Mouse (Mus musculus) A20 (cell line): ENCODE data around the gene Nsun4.

Experiments used
- DNase-seq: peaks from one replicate; pipeline ENCODE4 v3.0.0-alpha.2; 2011; ENCODE audit warnings: low read depth, low spot score

Gene Nsun4

DNA sequence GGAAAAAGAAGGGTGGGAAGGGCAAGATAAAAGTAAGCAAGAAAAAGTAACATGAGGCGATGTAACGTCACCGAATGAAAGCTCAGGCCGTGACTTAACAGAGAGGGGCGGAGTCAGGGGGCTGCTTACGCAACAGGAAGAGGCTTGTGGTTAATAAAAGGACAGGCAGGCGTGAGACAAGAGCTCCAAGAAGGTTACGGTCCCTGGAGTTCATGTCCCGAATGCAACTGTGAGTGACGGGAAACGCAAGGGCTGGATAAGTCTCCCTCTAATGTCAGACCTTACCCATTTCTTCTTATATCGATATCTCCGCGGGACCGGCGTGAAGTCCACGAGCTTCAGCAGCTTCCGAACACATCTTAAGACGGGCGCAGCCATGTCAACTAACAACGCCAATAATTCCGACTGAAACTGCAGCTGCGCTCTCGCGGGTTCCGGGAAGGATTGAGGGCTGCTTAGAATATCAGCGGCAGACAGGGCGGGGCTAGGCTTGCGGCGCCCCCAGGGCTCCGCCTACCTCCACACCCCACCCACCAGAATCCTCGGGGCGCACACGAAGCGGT lies at the start of gene Nsun4:
Gene Nsun4, minus strand, starts transcription at position 478 of the 563 bp plus-strand sequence.
- peak; percentile 96 for DNase-seq

- no peak for DNase-seq
Measured at GRCm38 (mm10) chr4:116100959-116101358, 47.3 kb upstream of the Nsun4 start.

DNA sequence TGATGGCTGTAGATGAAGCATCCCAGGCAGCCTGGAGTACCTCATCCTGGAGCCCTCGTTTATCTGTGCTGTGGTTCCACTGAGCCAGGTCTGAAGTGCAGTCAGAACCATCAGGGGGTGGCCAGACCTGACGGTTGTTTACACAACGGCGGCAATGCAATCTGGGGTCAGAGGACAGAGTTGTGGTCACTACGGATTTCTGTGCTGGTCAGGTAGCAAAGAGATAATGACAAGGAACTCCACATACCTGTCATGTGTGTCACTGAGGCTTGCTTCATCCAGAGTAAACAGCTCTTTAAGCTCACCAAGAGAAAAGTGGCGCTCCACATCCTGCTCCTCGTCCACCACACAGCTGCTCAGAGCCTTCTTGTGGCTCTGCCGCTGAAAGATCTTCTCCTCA lies 43.5 kb upstream of the Nsun4 start:
- DNase-seq = no peak

DNA sequence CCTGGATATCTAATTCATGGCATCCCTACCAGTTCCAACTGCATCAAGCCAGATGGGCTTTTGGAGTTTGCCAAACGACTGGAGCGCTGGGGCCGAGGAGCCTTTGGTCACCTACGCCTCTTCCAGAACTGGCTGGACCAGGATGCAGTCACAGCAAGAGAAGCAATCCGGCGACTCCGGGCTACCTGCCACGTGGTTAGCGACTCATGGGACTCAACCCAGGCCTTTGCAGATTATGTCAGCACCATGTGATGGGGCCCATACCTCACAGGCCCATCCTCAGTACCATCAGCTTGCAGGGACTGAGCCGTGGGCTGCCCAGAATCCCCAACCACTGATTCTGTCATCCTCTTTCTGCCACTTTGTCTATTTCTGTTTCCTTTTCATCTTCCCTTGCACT lies 42.6 kb upstream of the Nsun4 start:
- no peak for DNase-seq

DNA sequence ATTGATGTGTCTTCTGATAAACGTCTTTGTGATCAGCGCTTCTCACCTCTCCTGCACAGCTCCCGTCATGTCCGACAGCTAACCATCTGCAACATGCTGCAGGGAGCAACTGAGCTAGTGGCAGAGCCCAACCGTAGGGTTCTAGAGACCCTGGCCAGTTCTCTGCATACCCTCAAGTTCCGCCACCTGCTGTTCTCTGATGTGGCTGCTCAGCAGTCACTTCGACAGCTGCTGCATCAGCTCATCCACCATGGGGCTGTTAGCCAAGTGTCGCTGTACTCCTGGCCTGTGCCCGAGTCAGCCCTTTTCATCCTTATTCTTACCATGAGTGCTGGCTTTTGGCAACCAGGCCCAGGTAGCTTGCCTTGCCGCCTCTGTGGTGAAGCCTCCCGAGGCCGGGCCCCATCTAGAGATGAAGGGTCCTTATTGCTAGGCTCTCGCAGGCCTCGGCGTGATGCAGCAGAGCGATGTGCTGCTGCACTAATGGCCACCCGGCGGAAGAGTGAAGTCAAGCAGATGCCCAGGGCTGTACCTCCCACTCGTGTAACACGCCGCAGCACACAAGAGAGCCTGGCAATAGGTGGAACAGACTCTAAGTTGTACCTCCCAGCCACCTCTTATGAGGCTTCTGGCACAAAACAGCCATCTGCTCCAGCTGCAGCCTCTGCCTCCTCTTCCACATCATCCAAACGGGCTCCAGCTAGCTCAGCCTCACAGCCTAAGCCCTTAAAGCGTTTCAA lies 35.0 kb upstream of the Nsun4 start:
- no peak for DNase-seq

GRCm38 (mm10) chr4:116077240-116078095 lies 23.8 kb upstream of the Nsun4 start:
- DNase-seq = peak; percentile 24

- peak; percentile 77 for DNase-seq
Measured at GRCm38 (mm10) chr4:116076369-116077231, 22.9 kb upstream of the Nsun4 start.

- peak; percentile 84 for DNase-seq
Measured at GRCm38 (mm10) chr4:116075631-116076368, 22.1 kb upstream of the Nsun4 start.

DNA sequence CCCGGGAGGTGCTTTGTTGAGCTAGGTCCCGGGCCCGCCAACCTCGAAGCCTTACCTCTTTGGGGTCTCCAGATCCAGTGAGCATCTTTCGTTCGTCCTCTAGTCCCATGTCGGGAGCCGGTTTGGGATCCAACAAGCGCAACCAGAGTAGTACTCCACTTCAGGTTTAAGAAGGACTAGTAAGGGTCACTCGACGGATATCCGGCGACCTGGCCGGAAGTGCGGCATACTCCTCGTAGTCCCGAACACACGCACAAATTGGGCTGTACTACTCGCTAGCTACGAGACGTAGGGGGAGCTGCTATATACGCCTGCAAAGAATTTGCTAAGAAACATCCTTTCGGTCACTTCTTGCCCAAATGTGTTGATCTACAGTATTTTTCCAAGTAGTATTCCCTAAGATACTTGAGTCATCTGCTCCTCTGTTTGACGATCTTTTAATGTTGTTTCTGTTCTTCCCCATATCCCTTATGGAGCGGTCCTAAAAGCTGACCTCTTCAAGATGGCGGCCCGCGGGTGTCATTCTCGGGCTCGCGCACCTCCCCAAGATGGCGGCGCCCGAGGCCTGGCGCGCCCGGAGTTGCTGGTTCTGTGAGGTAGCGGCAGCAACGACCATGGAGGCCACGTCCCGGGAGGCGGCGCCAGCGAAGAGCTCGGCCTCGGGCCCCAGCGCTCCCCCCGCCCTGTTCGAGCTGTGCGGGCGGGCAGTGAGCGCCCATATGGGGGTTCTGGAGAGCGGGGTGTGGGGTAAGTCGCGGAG lies 21.4 kb upstream of the Nsun4 start, which contains the start of the genes Uqcrh and Lrrc41:
Gene Uqcrh, minus strand, starts transcription at position 211 of the 760 bp plus-strand sequence.
Gene Lrrc41, plus strand, starts transcription at position 409 of the 760 bp plus-strand sequence.
- DNase-seq = peak; percentile 98

DNA sequence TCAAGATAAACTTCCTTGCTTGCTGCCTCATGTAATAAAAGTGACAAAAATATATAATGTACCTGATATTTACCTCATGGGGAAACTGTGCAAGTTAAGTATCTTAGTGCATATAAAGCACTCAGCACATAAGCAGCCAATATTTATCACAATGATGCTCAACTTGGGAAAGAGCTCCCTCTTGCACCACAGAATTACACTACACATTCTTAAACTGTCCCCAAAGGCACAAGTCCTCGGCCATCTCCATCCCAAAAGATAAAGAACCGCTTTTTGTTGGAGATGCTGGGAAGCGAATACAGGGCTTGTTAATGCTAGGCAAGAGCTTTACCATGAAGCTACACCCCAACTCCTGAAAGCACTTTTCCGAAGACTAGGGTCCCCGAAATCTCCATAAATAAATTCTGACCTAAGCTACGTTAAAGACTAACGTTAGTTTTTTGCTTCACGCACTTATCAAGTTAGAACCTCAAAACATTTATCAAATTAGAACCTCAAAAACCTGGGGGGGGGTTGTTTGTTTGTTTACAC lies 20.5 kb upstream of the Nsun4 start:
- peak; percentile 76 for DNase-seq

DNA sequence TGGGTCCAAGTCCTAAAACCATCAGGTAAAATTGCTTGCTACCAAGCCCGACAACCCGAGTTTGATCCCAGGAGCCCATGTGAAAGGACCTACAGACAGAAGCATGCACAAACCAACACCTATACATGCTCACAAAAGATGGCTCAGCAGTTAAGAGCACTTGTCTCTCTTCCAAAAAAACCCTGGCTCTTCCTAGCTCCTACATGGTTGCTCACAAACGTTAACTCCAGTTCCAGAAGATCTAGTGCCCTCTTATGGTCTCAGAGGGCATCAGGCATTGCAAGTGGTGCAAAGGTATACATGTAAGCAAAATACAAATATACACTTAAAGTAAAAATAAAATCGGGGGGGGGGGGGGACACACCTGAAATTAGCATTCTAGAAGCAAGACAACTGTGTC lies 19.5 kb upstream of the Nsun4 start:
- DNase-seq = peak; percentile 44

GRCm38 (mm10) chr4:116070116-116070515 lies 16.4 kb upstream of the Nsun4 start:
- DNase-seq = no peak

GRCm38 (mm10) chr4:116063855-116064254 lies 10.2 kb upstream of the Nsun4 start:
- DNase-seq = no peak

GRCm38 (mm10) chr4:116059012-116059726 lies 5.5 kb upstream of the Nsun4 start:
- no peak for DNase-seq

DNA sequence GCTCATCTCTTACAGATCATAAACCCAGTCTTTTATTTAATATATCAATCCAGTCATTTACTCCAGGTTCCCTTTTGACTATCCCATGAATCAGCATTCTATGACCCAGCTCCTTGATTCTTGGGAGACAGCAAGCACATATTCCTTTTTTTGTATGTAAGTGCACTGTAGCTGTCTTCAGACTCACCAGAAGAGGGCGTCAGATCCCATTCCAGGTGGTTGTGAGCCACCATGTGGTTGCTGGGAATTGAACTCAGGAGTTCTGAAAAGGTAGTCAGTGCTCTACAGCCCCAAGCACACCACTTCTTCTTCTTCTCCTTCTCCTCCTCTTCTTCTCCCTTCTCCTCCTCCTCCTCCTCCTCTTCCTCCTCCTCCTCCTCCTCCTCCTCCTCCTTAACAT lies 3.9 kb upstream of the Nsun4 start:
- DNase-seq = no peak

DNA sequence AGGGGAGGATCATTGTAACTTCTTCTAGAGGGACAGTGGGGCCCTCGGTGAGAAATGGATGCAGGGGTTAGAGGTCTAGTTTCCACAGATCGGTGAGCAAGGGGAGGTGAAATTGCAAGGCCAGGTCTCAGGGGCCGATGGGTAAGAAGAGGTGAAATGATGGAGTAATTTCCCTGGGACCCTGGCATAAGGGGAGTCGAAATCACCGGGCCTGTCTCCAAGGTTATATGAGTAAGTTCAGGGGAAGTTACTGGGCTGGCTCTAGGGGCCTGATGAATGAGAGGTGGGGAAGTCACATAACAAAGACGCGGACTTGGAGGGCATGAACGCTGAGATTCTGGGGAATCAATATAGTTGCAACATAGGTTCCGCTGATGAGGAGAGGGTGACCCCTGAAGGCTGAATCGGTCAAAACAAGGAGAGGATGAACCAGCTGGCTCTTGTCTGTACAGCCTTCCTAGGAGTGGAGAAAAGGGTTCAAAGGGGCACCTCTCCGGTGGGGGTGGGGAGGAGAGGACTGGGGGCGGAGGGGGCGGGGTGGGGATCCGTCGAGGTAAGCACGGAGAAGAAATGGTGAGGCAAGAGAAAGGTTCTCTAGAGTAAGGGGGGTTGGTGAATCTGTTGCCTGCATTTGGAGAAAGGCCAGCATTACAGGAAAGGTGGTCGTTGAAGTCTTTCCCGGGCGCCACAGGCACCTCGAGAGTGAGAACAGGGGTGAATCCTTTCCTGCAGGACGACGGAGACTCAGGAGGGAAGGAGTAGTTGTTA lies 966 bp downstream of the Nsun4 start:
- peak; percentile 73 for DNase-seq

- no peak for DNase-seq
Measured at GRCm38 (mm10) chr4:116049211-116049610, 4.5 kb downstream of the Nsun4 start.
